Mouse (Mus musculus) heart, embryonic 15.5 days (tissue): Measurements from ENCODE around the gene Tmem97. TPM values are rescaled to one million over a fixed set of nuclear protein-coding genes. Genes with fewer than 3 reads are reported as not detected.
"Not testable (repeated sequence)": the region's sequence is repeated elsewhere in the genome, so short reads cannot be mapped to it uniquely, and the experiment has no call there.

Experiments used
- ATAC-seq: fragments of 200-750 bp; cut with Nextera tagmentation; replicated peaks from 2 replicates; pipeline ENCODE4 v1.8.0; 2017; ENCODE audit warnings: low read depth, moderate TSS enrichment; ENCODE audit not compliant: insufficient number of reproducible peaks, insufficient read depth, low FRiP score
- H3K27ac ChIP-seq: fragments of 300-500 bp; sonication (generic); 2 replicates; pipeline ENCODE4 v1.5.1; 2015; ENCODE audit warnings: mild to moderate bottlenecking, inconsistent platforms
- H3K27me3 ChIP-seq: fragments of 300-500 bp; sonication (generic); 2 replicates; pipeline ENCODE4 v1.6.1; 2015; ENCODE audit warnings: inconsistent platforms
- H3K36me3 ChIP-seq: fragments of 300-500 bp; sonication (generic); 2 replicates; pipeline ENCODE4 v1.6.1; 2015; ENCODE audit warnings: mild to moderate bottlenecking, inconsistent platforms
- H3K4me1 ChIP-seq: fragments of 300-500 bp; sonication (generic); replicated peaks from 2 replicates; pipeline ENCODE4 v1.6.1; 2015; ENCODE audit warnings: inconsistent platforms
- H3K4me2 ChIP-seq: fragments of 300-500 bp; sonication (generic); 2 replicates; pipeline ENCODE4 v1.6.1; 2015; ENCODE audit warnings: inconsistent platforms, mild to moderate bottlenecking, moderate library complexity
- H3K4me3 ChIP-seq: fragments of 300-500 bp; sonication (generic); 2 replicates; pipeline ENCODE4 v1.5.1; 2015; ENCODE audit warnings: mild to moderate bottlenecking, inconsistent platforms
- H3K9ac ChIP-seq: fragments of 300-500 bp; sonication (generic); 2 replicates; pipeline ENCODE4 v1.6.1; 2015; ENCODE audit warnings: mild to moderate bottlenecking, inconsistent platforms
- H3K9me3 ChIP-seq: fragments of 300-500 bp; sonication (generic); replicated peaks from 2 replicates; pipeline ENCODE4 v1.6.1; 2016; ENCODE audit warnings: inconsistent platforms
- WGBS: fragments of 180-500 bp; shearing (Covaris S2); methylation state at CpG from one replicate; pipeline ENCODE4 v1.1.7; 2015; ENCODE audit warnings: mixed read lengths; 5-methylcytosine and 5-hydroxymethylcytosine counted together
- polyA plus RNA-seq: library from polyadenylated mRNA; unstranded; fragments of >200 nt; fragmentation: Nextera tagmentation; extraction: Ambion mirVana; gene quantifications from 2 replicates; pipeline ENCODE4 v1.2.1, GENCODE M21; 2015

Gene Tmem97
- polyA plus RNA-seq, 1 experiment from 2014 or later = 43.8 TPM

GRCm38 (mm10) chr11:78549491-78549987 lies 1.0 kb downstream of the Tmem97 start:
- no peaks in the 10 kb centered on the region for H3K27me3 ChIP-seq
- H3K9me3 ChIP-seq = no peaks in the 10 kb centered on the region
- H3K4me3 ChIP-seq = peak overlapping the region; percentile 69
- peak overlapping the region; percentile 88 for H3K4me2 ChIP-seq
- H3K36me3 ChIP-seq = no peaks in the 10 kb centered on the region; the same call in 1 of the 2 replicates
- peaks cover 21% of the 10 kb centered on the region for H3K4me1 ChIP-seq
- H3K27ac ChIP-seq = no peak overlapping the region
- H3K9ac ChIP-seq = peak overlapping the region; percentile 68
- 8% methylated on average over 5 of the region's 5 CpGs for WGBS
- ATAC-seq = no peak

- Histone ChIP-seq H3K4me1 (peaks cover 21% of the 10 kb centered on the region), H3K9me3 (no peaks in the 10 kb centered on the region), H3K4me3 (no peak overlapping the region), H3K36me3 (peaks cover 12% of the 10 kb centered on the region), H3K4me2 (no peak overlapping the region), H3K27ac (no peak overlapping the region), H3K9ac (no peak overlapping the region), H3K27me3 (no peaks in the 10 kb centered on the region)
- 71% methylated on average over 2 of the region's 2 CpGs for WGBS
- ATAC-seq = no peak
Observed at GRCm38 (mm10) chr11:78547718-78548460, 2.7 kb downstream of the Tmem97 start.

GRCm38 (mm10) chr11:78545181-78545580 lies 5.4 kb downstream of the Tmem97 start:
- H3K27me3 ChIP-seq = no peaks in the 10 kb centered on the region
- no peak overlapping the region for H3K27ac ChIP-seq
- no peaks in the 10 kb centered on the region for H3K9me3 ChIP-seq
- H3K9ac ChIP-seq = no peak overlapping the region
- H3K4me1 ChIP-seq = peaks cover 17% of the 10 kb centered on the region
- H3K4me2 ChIP-seq = no peak overlapping the region
- WGBS = 60% methylated on average over 8 of the region's 8 CpGs
- H3K36me3 ChIP-seq = peaks cover 32% of the 10 kb centered on the region
- H3K4me3 ChIP-seq = no peak overlapping the region
- ATAC-seq = no peak

GRCm38 (mm10) chr11:78544449-78545111 lies 6.0 kb downstream of the Tmem97 start:
- WGBS = 92% methylated on average over 7 of the region's 7 CpGs
- no peak overlapping the region for H3K27ac ChIP-seq
- ATAC-seq = no peak
- no peak overlapping the region for H3K9ac ChIP-seq
- no peak overlapping the region for H3K4me3 ChIP-seq
- H3K4me1 ChIP-seq = peaks cover 13% of the 10 kb centered on the region
- H3K4me2 ChIP-seq = no peak overlapping the region
- peaks cover 38% of the 10 kb centered on the region for H3K36me3 ChIP-seq
- H3K9me3 ChIP-seq = no peaks in the 10 kb centered on the region
- no peaks in the 10 kb centered on the region for H3K27me3 ChIP-seq

- 80% methylated on average over 3 of the region's 3 CpGs for WGBS
- Histone ChIP-seq H3K4me1 (peaks cover 11% of the 10 kb centered on the region), H3K9me3 (no peaks in the 10 kb centered on the region), H3K27ac (no peak overlapping the region), H3K36me3 (peaks cover 52% of the 10 kb centered on the region), H3K27me3 (no peaks in the 10 kb centered on the region), H3K9ac (no peak overlapping the region), H3K4me2 (no peak overlapping the region), H3K4me3 (no peak overlapping the region)
- no peak for ATAC-seq
Observed at GRCm38 (mm10) chr11:78540358-78540757, 10.2 kb downstream of the Tmem97 start.

GRCm38 (mm10) chr11:78536690-78537084 lies 13.9 kb downstream of the Tmem97 start:
- WGBS = 2% methylated on average over 14 of the region's 14 CpGs

GRCm38 (mm10) chr11:78536080-78536689 lies 14.4 kb downstream of the Tmem97 start, which contains the start of the genes Tnfaip1 and Ift20:
Gene Tnfaip1, minus strand, starts transcription at chr11:78536332.
Gene Ift20, plus strand, starts transcription at chr11:78536361.
- H3K27ac ChIP-seq = peak within 1 kb of the TSS; percentile 97
- peak within 1 kb of the TSS; percentile 88 for H3K9ac ChIP-seq
- peaks cover 23% of the 10 kb centered on the region for H3K4me1 ChIP-seq
- no peaks in the 10 kb centered on the region for H3K27me3 ChIP-seq
- H3K9me3 ChIP-seq = no peaks in the 10 kb centered on the region
- peak; percentile 98 for ATAC-seq
- under 1% methylated on average over 52 of the region's 52 CpGs for WGBS
- peak within 1 kb of the TSS; percentile 94 for H3K4me3 ChIP-seq
- H3K4me2 ChIP-seq = peak within 1 kb of the TSS; percentile 83
- peaks cover 29% of the 10 kb centered on the region for H3K36me3 ChIP-seq

More at GRCm38 (mm10) chr11:78536690-78537084, 13.9 kb downstream of the Tmem97 start:
- no peak for ATAC-seq
- Histone ChIP-seq H3K36me3 (peaks cover 33% of the 10 kb centered on the region), H3K4me3 (peak overlapping the region; percentile 94), H3K9ac (peak overlapping the region; percentile 77), H3K4me1 (peaks cover 22% of the 10 kb centered on the region), H3K27ac (peak overlapping the region; percentile 89), H3K27me3 (no peaks in the 10 kb centered on the region), H3K4me2 (peak overlapping the region; percentile 83), H3K9me3 (no peaks in the 10 kb centered on the region)

- Histone ChIP-seq H3K9ac (peak overlapping the region; percentile 88), H3K36me3 (peaks cover 23% of the 10 kb centered on the region), H3K27ac (peak overlapping the region; percentile 97), H3K27me3 (no peaks in the 10 kb centered on the region), H3K4me3 (peak overlapping the region; percentile 94), H3K4me2 (peak overlapping the region; percentile 72), H3K4me1 (peaks cover 30% of the 10 kb centered on the region), H3K9me3 (no peaks in the 10 kb centered on the region)
- ATAC-seq = peak; percentile 33
- WGBS = under 1% methylated on average over 23 of the region's 23 CpGs
Observed at GRCm38 (mm10) chr11:78535376-78536079, 15.0 kb downstream of the Tmem97 start.

GRCm38 (mm10) chr11:78534516-78534915 lies 16.1 kb downstream of the Tmem97 start:
- Histone ChIP-seq H3K9me3 (no peaks in the 10 kb centered on the region), H3K9ac (no peak overlapping the region)

GRCm38 (mm10) chr11:78531515-78531914 lies 19.1 kb downstream of the Tmem97 start:
- H3K27ac ChIP-seq = peak overlapping the region; percentile 73

More at GRCm38 (mm10) chr11:78534516-78534915, 16.1 kb downstream of the Tmem97 start:
- H3K36me3 ChIP-seq = peaks cover 20% of the 10 kb centered on the region
- H3K27me3 ChIP-seq = no peaks in the 10 kb centered on the region
- peak overlapping the region; percentile 97 for H3K27ac ChIP-seq
- peak overlapping the region; percentile 94 for H3K4me3 ChIP-seq
- peaks cover 34% of the 10 kb centered on the region for H3K4me1 ChIP-seq
- peak overlapping the region; percentile 72 for H3K4me2 ChIP-seq
- 80% methylated on average over 4 of the region's 4 CpGs for WGBS
- no peak for ATAC-seq

More at GRCm38 (mm10) chr11:78531515-78531914, 19.1 kb downstream of the Tmem97 start:
- H3K9ac ChIP-seq, ATAC-seq, H3K4me2 ChIP-seq, H3K27me3 ChIP-seq, H3K4me3 ChIP-seq, H3K9me3 ChIP-seq: not testable (repeated sequence)
- Histone ChIP-seq H3K4me1 (peaks cover 23% of the 10 kb centered on the region), H3K36me3 (peaks cover 34% of the 10 kb centered on the region)
- 73% methylated on average over 10 of the region's 10 CpGs for WGBS
